Mouse (Mus musculus) embryonic facial prominence, embryonic 12.5 days (tissue): ENCODE measurements around the gene Trpc4. TPM values are rescaled to one million over a fixed set of nuclear protein-coding genes. Genes with fewer than 3 reads are reported as not detected.
A peak's percentile ranks its signal among the peaks of the same experiment; 100 is the strongest.

ENCODE experiments used
- ATAC-seq: fragments of 200-750 bp; cut with Nextera tagmentation; 2 replicates; pipeline ENCODE4 v1.8.0; 2017; ENCODE audit not compliant: insufficient number of reproducible peaks, insufficient read depth, low FRiP score, low TSS enrichment
- H3K27ac ChIP-seq: fragments of 300-500 bp; sonication (generic); 2 replicates; pipeline ENCODE4 v1.5.1; 2016; ENCODE audit warnings: mild to moderate bottlenecking
- H3K27me3 ChIP-seq: fragments of 300-500 bp; sonication (generic); 2 replicates; pipeline ENCODE4 v1.6.1; 2016; ENCODE audit warnings: mild to moderate bottlenecking, moderate library complexity
- H3K36me3 ChIP-seq: fragments of 300-500 bp; sonication (generic); 2 replicates; pipeline ENCODE4 v1.6.1; 2016; ENCODE audit warnings: mild to moderate bottlenecking
- H3K4me1 ChIP-seq: fragments of 300-500 bp; sonication (generic); 2 replicates; pipeline ENCODE4 v1.6.1; 2016
- H3K4me2 ChIP-seq: fragments of 300-500 bp; sonication (generic); replicated peaks from 2 replicates; pipeline ENCODE4 v1.6.1; 2016; ENCODE audit warnings: mild to moderate bottlenecking, moderate library complexity
- H3K4me3 ChIP-seq: fragments of 300-500 bp; sonication (generic); 2 replicates; pipeline ENCODE4 v1.5.1; 2016; ENCODE audit warnings: mild to moderate bottlenecking
- H3K9ac ChIP-seq: fragments of 300-500 bp; sonication (generic); 2 replicates; pipeline ENCODE4 v1.6.1; 2016; ENCODE audit warnings: mild to moderate bottlenecking, moderate library complexity
- H3K9me3 ChIP-seq: fragments of 300-500 bp; sonication (generic); 2 replicates; pipeline ENCODE4 v1.6.1; 2016; ENCODE audit warnings: mild to moderate bottlenecking, moderate library complexity
- WGBS: fragments of 180-500 bp; shearing (Covaris S2); methylation state at CpG from one replicate; pipeline ENCODE4 v1.1.7; 2016; 5-methylcytosine and 5-hydroxymethylcytosine counted together
- polyA plus RNA-seq: library from polyadenylated mRNA; unstranded; fragments of >200 nt; fragmentation: Nextera tagmentation; extraction: Ambion mirVana; gene quantifications from 2 replicates; pipeline ENCODE4 v1.2.1, GENCODE M21; 2016

Trpc4 gene
- polyA plus RNA-seq, 1 experiment from 2014 or later, result 2.4 TPM

DNA sequence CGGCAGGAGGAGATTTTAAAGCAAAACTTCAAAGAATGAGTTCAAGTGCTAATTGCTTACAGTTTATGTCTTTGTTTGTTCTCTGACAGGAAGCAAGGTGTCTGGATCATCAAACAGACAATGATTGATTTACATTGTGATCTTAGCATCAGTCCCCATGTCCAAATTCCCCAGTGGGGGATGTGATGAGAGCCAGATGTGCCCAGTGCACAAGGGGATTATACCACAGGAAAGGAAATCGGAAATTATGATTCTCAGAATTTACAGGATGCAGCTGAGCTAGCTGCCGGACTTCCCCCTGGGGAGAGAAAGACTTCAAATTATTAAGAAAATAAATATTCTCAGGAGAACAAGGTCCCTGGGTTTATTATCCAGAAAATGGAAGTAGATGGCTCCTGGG lies 133.9 kb downstream of the Trpc4 start:
- Histone ChIP-seq H3K4me1 (peaks cover 7% of the 10 kb centered on the region; the same call in 1 of the 2 replicates), H3K27ac (no peak overlapping the region), H3K9ac (no peak overlapping the region), H3K4me3 (no peak overlapping the region), H3K27me3 (no peaks in the 10 kb centered on the region), H3K4me2 (no peak overlapping the region), H3K36me3 (no peaks in the 10 kb centered on the region), H3K9me3 (no peaks in the 10 kb centered on the region)
- WGBS, result 27% methylated on average over 3 of the region's 3 CpGs
- ATAC-seq, result no peak

DNA sequence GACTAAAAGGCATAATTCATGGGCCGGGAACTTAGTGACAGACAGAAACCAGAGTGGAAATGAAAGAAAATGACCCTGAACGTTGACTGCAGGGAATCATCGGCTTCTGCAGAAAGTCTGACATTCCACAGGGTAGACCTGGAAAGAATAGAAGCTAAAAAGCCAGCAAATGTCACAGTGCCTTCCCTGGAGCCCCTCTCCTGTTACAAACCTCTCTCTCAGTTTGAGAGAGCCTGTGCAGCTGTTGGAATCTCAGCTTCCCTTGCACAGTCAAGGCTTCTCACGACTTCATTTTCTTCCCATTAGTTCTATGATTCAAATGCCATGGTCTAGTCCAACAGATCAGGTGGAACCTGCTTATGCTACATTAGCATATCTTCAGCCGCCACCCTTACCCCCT lies 154.8 kb downstream of the Trpc4 start:
- Histone ChIP-seq H3K27ac (no peak overlapping the region), H3K4me2 (no peak overlapping the region), H3K9ac (no peak overlapping the region), H3K4me3 (no peak overlapping the region), H3K4me1 (no peaks in the 10 kb centered on the region), H3K36me3 (no peaks in the 10 kb centered on the region), H3K27me3 (no peaks in the 10 kb centered on the region), H3K9me3 (no peaks in the 10 kb centered on the region)
- WGBS, result 42% methylated on average over 5 of the region's 5 CpGs
- no peak for ATAC-seq

DNA sequence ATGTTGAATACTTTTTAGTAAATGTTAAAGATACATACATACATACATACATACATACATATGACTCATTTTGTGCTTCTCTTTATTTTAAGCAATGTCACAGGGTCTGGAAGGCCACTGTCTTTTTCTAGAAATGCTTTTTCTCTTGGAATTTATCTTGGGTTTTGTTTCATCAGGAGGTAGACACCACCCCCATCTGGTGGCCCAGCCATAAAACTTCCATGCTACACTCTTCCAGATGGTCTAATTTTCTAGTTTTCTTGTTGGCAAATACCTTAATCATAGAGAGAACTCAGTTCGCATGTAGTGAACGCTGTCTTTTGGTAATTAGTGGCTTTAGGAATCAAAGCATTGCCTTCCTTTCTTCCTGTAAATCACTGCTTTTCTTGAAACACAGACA lies 158.2 kb downstream of the Trpc4 start:
- Histone ChIP-seq H3K4me1 (no peaks in the 10 kb centered on the region), H3K9me3 (no peaks in the 10 kb centered on the region), H3K36me3 (no peaks in the 10 kb centered on the region), H3K4me3 (no peak overlapping the region), H3K27ac (no peak overlapping the region), H3K4me2 (no peak overlapping the region), H3K9ac (no peak overlapping the region), H3K27me3 (no peaks in the 10 kb centered on the region)
- 66% methylated on average over 2 of the region's 2 CpGs for WGBS
- ATAC-seq, result no peak

DNA sequence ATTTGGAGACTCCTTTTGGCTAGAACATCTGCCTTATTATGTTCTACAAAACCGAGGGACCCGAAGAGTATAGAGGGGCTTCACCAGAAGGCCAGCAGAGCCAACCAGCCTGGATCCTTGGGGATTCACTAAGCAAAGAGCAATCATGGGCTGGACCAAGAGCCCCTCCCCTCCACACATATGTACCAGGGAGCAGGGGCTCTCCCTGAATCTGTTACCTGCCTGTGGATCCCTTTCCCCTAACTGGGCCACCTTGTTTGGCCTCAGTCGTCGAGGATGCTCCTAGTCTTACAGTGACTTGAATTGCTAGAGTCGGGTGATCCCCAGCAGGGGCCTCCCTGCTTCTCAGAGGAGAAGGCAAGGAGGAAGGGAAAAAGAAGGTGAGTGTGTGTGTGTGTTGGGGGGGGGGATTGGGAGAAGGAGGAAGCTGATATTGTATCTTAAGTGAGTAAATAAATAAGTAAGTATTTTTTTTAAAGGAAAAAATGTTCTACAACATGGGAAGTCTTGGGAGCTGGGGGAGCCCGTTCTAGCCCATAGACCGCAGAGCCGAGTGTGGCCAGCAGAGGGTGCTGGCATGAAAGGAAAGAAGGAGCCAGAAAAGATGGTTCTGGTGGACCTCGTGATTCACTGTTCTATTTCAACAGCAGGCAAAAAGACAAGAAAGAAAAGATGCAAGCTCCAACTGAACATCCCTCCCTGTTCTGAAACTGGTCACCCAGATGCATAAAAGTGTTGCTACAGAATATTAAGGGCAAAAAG lies 197.2 kb downstream of the Trpc4 start:
- Histone ChIP-seq H3K4me2 (no peak overlapping the region), H3K9me3 (no peaks in the 10 kb centered on the region), H3K36me3 (no peaks in the 10 kb centered on the region), H3K27ac (no peak overlapping the region), H3K9ac (no peak overlapping the region), H3K4me1 (no peaks in the 10 kb centered on the region), H3K4me3 (no peak overlapping the region), H3K27me3 (no peaks in the 10 kb centered on the region)
- no peak for ATAC-seq
- 29% methylated on average over 9 of the region's 9 CpGs for WGBS

DNA sequence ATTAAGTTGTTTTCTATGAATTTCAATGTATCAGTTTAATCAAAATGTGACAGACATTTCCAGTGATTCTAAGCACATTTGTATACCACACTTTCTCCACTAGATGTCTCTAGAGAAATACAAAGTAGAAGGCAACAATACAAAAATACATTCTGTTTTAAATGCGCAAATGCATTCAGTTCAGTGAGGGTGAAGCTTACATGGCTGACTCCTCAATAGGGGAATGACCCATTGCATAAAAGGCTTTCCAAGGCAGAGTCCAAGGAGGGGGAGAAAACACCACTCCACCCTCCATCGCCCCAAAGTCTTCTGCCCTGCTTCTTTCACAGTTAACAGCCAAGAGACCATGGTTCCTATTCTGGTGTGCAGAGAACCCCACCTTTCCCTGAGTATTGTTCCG lies 201.7 kb downstream of the Trpc4 start:
- no peak overlapping the region for H3K27ac ChIP-seq
- H3K4me3 ChIP-seq, result no peak overlapping the region
- 65% methylated on average over 3 of the region's 3 CpGs for WGBS
- no peaks in the 10 kb centered on the region for H3K36me3 ChIP-seq
- H3K4me1 ChIP-seq, result peaks cover 17% of the 10 kb centered on the region
- H3K4me2 ChIP-seq, result no peak overlapping the region
- ATAC-seq, result no peak
- no peaks in the 10 kb centered on the region for H3K27me3 ChIP-seq
- H3K9me3 ChIP-seq, result no peaks in the 10 kb centered on the region
- no peak overlapping the region for H3K9ac ChIP-seq

DNA sequence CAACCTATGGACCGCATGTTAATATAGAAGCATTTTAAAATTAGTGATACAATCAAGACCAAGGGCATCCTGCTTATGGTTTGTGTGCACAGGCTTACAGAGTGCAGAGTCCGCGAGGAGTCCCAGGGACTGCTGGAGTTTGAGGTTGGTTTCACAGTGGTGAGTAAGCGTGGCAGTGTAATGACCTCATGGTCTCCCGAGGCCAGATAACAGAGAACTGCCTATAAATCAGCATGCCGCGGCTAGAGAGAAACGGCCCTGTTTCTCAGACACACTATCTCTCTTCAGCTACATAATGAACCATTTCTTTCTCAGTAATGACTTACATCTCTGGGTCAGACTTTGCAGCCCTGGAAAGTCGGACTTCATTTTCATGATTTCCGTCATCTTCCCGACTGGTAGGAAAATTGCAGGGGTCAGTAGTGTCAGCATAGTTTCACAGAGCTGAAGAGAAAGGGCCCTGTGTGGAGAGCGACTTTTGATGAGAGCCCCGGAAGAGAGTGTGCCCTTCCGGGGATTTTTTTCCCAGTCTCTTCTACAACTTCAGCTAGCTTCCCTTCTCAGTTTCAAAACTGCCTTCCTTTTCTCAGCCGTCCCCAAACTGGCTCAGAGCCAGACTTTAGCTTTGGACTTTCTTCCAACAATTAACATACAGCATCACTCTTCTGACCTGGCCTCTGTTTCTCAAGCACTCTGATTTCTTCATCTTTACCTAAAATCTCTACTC lies 202.8 kb downstream of the Trpc4 start:
- no peak overlapping the region for H3K9ac ChIP-seq
- no peaks in the 10 kb centered on the region for H3K36me3 ChIP-seq
- H3K27ac ChIP-seq, result peak overlapping the region; percentile 50
- H3K4me2 ChIP-seq, result peak overlapping the region; percentile 24; the same call in 1 of the 2 replicates
- 21% methylated on average over 15 of the region's 15 CpGs for WGBS
- H3K4me1 ChIP-seq, result peaks cover 18% of the 10 kb centered on the region
- H3K9me3 ChIP-seq, result no peaks in the 10 kb centered on the region
- H3K4me3 ChIP-seq, result no peak overlapping the region
- peak; percentile 73; the same call in 1 of the 2 replicates for ATAC-seq
- H3K27me3 ChIP-seq, result no peaks in the 10 kb centered on the region

DNA sequence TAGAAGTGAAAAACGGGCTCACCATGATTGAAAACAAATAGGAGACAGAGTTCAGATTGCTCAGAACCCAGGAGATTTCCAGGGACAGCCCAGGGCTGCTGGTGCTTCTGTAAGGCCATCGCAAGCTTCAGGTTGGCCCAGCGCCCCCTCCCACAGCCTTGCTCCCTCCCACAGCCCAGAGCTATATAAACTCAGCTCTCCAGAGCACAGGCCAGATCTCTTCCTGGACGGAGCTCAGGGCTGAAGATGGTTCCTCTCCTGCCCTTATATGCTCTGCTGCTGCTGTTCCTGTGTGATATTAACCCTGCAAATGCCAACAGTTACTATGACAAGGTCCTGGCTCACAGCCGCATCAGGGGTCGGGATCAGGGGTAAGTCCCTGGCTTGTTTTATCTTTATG lies 205.1 kb downstream of the Trpc4 start, which contains the start of gene Postn:
Postn (plus strand) TSS at position 213 of the 400 bp plus-strand sequence.
- H3K27ac ChIP-seq, result peak within 1 kb of the TSS; percentile 75
- ATAC-seq, result no peak
- peak within 1 kb of the TSS; percentile 22 for H3K4me3 ChIP-seq
- peak within 1 kb of the TSS; percentile 24 for H3K9ac ChIP-seq
- H3K36me3 ChIP-seq, result no peaks in the 10 kb centered on the region
- peaks cover 18% of the 10 kb centered on the region for H3K4me1 ChIP-seq
- no peaks in the 10 kb centered on the region for H3K9me3 ChIP-seq
- WGBS, result 22% methylated on average over 6 of the region's 6 CpGs
- H3K27me3 ChIP-seq, result no peaks in the 10 kb centered on the region
- peak within 1 kb of the TSS; percentile 38 for H3K4me2 ChIP-seq

DNA sequence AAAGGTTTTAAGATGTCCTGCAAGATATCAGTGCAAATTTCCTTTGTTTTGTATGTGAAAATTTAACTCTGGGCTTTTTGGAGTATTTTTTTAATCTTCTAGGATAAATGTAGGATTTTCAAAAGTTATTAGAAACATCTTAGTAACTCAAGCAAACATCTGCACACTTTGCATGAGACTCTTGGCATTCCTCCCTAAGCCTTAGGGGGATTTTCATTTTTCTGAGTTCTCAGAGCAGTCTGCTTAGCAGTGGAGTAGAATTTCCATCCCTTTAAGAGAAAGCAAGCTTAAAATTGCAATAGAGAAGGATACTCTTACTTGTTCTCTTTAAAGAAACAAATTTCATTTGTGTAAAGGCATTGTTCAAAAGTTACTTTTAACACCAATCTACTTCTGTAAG lies 205.8 kb downstream of the Trpc4 start:
- peak overlapping the region; percentile 20 for H3K4me3 ChIP-seq
- peaks cover 18% of the 10 kb centered on the region for H3K4me1 ChIP-seq
- ATAC-seq, result no peak
- peak overlapping the region; percentile 38 for H3K4me2 ChIP-seq
- no peaks in the 10 kb centered on the region for H3K36me3 ChIP-seq
- H3K27me3 ChIP-seq, result no peaks in the 10 kb centered on the region
- no peak overlapping the region for H3K9ac ChIP-seq
- H3K9me3 ChIP-seq, result no peaks in the 10 kb centered on the region
- H3K27ac ChIP-seq, result peak overlapping the region; percentile 74

Other genes with a start within 250 kb of the Trpc4 start
- gene Postn, start 205.1 kb downstream of the Trpc4 start, polyA plus RNA-seq, result 181 and 184 TPM in 2 replicates